Mouse (Mus musculus) thymus, postnatal 25 days (tissue): ENCODE data around the gene Trip12.

ENCODE experiments used
- DNase-seq: peaks from one replicate; pipeline ENCODE4 v3.0.0; 2022

The Trip12 gene

DNA sequence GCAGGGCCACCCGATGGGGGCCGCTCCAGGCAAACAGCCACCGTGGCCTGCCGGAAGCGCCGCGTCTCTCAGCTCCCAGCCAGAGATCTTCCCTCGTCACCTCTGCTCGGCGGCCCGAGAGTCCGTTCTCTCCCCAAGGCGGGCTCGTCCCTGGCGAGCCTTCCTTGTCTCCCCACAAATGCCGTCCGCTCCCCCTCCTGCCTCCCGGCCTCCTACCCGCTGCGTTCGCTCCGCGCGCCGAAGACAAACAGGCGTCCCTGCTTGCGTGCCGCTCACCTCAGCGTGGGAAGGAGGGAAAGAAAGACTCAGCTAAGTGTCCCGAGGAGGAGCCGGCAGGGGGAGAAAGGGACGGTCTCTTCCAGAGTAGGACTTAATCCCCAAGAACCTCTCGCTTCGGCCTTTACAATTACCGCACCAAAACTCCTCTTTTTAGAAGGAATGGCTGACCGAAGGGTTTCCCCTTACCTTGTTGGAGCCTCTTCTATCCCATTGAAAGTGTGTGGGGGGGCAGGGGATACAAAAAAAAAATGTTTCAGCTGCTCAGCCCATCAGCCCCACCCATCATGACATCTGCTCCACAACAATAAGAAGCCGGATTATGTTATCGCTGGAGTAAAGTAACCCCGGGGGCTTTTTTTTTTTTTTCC lies at the start of gene Trip12:
Trip12 (minus strand) TSS at position 499 of the 647 bp plus-strand sequence.
- DNase-seq: no peak

DNA sequence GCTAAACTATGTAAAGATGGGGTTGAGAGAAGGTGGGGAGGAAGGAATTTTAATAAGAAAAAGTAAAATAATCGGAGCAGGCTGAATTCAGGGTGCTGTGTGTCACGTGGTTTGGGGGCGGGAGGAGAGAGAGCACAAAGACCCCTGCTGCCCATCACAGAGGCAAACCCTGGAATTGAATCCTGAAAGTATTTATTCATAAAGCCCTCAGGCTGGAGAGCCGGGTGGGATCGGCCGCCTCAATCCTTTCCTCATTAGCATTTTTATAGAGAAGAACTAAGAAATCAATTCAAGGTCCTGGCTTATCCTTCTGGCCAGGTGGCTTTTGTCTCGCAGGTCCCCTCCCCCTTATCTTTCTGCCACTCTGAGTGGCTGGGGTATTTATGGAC lies 49.7 kb upstream of the Trip12 start:
- DNase-seq: no peak

DNA sequence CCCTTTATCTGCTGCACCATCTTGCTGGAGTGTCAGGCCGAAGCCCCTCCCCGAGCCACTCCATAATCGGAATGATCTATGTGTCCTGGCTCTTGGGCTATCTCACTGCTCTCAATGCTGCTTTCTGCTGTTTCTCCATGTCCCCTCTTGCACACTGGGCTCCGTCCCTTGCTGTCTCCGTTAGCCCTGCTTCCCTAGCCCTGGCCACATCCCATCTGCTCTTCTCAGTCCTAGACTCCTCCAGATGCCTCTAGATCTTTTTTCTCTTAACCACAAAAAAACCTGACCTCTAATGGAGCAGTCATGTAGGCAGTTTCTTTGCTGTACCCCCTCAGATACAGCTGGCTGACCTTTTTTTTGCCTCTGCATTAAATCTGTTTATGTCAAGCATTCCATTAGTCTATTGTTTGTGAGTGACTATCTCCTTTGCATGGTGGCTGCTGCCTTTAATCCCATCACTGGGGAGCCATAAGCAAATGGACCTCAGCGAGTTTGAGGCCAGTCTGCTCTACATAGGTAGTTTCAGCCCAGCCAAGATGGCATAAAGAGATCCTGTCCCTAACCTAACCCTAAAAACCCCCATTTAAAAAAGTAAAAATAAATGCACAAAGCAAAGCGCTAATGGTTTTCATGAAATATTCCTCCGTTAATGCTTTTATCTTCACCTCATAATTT lies 49.2 kb upstream of the Trip12 start:
- DNase-seq: no peak

DNA sequence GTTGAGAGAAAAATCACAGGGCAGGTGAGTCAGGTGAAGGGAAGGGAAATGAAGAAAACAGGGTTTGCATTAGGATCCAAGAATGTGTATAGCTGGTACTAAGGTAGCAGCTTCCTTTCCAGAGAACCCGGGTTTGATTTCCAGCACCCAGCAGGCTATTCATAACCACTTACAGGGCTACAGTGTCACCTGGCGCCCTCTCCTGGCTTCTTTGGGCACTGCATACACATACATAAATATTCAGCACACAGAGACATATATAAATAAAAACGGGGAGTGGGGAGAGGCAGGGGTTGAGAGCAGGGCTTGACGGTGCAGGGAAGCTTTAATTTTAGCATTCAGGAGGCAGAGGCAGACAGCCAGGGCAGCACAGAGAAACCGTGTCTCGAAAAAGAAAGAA lies 45.6 kb upstream of the Trip12 start:
- DNase-seq: peak; percentile 6

DNA sequence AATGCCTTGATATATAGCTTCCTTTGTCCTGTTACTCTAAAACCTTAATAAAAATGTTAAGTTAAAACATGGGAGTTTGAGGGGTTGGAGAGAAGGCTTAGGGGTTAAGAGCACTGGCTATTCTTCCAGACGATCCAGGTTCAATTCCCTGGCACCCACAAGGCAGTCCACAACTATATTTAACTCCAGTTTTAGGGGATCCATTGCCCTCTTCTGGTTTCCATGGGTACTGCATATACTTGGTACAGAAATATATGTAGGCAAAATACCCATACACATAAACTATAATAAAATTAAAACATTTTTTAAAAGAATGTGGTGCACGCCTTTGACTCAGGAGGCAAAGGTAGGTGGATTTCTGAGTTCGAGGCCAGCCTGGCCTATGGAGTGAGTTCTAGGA lies 44.9 kb upstream of the Trip12 start:
- no peak for DNase-seq

DNA sequence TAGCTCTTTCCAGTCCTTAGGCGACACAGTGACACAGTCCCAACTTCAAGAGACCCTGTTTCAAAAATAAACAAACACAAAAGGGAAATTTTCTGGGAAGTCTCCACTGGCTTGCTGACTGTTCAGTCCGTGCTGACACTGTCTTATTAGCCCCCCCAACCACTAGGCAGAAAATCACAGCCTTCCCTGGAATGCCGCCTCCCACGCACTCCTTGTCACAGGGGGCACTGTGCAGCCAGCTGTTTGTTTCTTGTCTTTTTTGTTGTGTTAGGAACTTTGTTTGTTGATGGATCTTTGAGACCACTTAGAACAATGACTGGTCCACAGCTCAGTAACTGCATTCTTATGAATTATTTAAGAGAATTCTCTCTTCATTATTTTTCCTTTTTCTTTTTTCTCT lies 43.6 kb upstream of the Trip12 start:
- DNase-seq: no peak

DNA sequence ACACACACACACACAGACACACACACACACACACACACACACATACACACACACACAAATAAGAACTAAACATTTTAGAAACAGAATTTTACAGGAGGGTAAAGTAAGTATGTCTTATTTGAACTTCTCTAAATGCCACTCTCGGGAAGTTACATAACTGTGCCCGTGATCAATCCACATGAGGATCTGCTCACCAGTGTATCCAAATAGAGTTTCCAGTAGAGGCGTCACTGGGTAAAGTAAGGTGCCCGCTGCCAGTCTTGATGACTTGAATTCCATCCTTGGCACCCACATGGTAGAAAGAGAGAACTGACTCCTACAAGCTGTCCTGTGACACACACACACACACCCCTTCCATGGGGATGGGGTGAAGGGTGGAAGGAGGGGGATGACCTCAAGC lies 42.6 kb upstream of the Trip12 start:
- no peak for DNase-seq

DNA sequence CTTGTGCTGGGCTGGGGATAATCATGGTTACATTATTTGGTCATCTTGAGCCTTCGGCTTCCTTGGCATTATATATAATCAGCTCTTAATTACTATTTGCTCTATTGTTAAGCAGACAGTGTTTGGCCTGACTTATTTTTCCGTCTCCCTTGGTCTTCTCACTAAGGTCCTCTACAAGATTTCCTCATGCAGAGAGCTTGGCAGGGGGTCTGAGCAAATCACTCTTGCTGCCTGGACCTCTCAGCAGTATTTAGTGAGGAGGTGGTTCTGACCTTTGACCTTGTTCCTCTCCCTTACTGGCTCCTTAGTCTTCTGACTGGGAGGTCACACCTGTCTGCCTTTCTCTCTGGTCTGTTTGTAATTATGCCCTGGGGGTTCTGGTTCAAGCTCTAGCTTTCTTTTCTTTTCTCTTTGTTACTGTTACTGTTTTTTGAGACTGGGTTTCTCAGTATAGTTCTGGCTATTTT lies 41.8 kb upstream of the Trip12 start:
- DNase-seq: no peak

DNA sequence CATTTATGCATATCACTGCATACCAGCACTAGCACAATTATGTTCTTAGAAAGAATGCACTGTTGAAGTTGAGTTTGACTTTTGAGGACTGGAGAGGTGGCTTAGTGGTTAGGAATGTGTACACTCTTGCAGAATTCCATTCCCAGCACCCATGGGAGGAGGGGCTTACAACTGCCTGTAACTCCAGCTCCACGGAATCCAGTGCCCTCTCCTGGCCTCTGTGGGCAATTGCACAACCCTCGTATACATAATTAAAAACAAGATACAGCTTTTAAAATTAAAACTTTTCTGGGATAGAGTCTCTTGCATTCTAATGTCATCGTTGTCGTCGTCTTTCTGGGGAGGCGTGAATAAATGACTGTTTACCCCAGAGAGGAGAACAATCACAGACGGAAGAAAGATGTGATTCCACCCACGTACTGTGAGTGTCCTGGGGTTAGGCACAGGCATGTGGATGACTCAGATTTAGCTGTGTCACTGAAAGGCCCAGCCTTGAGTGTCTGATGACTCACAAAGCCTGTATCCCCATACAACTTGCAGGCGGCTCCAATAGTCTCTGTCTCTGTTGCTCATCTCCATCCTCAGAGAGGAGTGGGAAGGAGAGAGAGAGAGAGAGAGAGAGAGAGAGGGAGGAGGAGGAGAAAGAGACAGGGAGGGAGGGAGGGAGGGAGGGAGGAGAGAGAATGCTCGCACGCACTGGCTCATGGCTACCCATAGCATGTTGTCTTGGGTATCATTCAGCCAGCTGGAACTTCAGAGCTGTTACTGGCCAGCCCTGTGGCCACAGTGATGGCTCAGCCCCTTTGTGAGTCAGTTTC lies 41.1 kb upstream of the Trip12 start:
- no peak for DNase-seq

DNA sequence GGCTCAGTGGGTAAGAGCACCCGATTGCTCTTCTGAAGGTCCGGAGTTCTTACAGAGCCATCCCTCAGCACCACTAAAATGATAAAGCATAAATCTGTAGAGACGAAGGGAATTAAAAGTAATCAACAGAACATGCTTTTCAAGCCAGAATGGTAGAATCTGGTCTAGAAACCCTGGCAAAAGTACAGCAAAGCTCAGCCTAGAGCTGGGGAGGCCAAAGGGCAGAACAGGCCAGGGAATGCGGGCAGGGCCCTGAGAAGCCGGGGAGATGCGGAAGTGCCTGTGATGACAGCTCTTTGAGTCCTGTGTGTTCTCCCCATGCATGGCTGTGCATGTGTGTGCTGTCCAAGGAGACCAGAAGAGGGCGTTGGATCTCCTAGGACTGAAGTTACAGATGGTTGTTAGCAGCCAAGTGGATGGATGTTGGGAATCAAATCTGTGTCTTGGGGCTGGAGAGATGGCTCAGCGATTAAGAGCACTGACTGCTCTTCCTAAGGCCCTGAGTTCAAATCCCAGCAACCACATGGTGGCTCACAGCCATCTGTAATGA lies 39.3 kb upstream of the Trip12 start:
- DNase-seq: no peak

DNA sequence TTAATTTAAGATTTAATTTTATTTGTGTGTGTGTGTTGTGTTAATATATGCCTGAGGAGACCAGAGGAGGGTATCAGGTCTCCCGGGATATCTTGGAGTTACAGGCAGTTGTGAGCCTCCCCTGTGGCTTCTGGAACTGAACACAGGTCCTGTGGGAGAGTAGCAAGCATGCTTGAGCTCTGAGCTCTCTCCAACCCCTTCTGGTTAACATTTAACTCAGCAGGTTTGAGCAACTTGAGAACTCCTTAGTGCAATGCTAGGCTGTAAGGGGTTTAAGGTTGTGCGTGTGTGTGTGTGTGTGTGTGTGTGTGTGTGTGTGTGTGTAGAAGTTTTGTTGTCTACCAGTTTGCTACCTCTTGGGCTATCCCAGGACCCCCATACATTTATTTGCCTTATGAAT lies 37.3 kb upstream of the Trip12 start:
- no peak for DNase-seq

DNA sequence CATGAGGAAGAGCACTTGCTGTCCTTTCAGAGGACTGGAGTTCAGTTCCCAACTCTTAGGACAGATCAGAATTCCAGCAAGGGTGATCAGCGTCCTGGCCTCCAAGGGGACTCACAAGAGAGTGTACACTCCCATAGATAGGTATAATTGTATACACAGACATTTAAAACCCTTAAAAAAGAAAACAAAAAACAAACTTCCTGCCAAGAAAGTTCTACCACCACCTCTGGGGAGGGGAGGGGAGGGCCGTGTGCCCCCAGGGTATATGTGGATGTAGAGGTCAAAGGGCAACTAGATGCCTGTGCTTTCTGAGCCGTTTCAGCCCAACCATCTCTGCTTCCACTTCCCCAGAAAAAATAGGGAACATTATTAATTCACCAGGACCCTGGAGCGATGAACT lies 32.6 kb upstream of the Trip12 start:
- DNase-seq: no peak

DNA sequence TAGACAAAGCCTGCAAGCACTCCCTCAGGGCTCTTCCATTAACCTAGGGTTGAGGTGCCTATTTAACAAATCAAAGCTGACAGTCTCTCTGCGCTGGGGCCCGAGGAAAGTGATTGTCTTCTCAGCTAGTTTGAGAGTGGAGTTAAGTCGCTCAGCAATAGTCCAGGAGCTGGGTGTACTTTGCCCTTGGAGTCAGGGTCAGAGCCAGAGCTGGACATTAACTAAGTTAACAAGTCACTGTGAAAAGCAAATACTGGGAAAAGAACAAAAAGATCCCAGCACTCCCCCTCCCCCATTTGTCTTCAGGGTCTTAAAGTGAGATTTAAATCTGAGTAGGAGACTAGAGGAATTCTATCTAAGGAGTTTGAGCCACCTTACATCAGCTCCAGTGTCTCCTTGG lies 31.8 kb upstream of the Trip12 start:
- no peak for DNase-seq

DNA sequence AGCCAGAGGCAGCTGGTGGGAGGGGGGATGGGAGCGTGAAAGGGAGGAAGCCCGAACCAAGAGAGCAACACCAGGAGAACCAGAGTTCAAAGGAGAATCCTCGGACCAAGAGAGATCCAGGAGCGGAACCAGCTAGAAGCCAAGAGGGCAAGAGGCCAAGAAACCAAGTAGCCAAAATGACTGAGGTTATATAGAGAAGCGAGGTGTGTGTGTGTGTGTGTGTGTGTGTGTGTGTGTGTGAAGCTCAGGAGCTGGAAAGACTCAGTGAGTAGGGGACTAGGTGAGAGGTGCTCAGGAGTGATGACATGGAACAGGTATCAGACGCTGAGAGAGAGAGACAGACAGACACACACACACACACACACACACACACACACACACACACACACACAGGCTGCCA lies 30.8 kb upstream of the Trip12 start:
- DNase-seq: no peak

DNA sequence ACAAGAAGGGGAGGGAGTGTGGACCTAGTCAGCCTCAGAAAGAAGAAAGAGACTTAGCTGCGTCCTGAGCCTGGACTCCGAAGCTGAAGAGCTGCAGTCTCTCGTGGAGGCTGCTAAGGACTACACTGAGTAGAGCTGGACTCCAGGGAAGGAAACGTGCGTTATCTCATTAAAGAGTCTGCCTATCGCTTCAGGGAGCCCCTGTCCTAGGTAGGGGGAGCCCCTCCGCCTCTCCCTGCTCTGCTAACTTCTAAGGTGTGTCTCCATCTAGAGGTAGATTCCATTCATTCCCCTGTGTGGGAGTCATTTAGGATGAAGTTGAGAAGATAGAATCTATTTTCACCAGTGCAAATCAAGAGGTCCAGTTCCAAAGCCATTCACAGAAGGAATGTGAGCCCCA lies 29.2 kb upstream of the Trip12 start:
- DNase-seq: no peak

DNA sequence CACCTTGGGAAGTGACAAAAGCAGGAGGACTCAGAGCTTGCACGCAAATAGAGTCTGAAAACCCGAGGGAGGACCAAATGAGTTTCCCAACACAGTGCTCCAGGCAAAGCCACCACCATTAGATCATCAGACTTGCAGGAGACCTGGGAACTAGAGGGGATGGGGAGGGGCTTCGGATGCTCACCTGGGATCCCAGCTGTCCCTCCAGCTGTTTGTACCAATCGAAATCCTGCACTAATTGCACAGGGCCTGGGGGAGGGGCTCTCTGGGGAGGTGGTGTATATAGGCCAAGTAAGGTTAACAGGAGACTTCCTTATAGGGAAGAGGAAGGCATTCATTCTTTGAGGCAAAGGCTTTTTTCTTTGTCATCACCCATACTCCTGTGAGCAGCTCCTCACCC lies 28.5 kb upstream of the Trip12 start:
- no peak for DNase-seq

DNA sequence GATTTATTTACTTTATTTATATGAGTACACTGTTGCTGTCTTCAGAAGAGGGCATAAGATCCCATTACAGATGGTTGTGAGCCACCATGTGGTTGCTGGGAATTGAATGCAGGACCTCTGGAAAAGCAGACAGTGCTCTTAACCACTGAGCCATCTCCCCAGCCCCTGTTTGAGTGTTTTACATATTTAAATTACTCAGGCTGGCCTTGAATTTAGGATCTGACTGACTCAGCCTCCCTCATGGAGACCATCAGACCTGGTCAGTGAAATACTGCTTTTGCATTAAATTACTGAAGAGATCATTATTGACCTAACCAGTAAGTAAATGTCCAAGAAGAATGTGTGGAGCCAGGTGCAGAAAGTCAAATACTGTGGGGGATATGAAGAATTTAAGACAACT lies 28.0 kb upstream of the Trip12 start:
- DNase-seq: no peak

DNA sequence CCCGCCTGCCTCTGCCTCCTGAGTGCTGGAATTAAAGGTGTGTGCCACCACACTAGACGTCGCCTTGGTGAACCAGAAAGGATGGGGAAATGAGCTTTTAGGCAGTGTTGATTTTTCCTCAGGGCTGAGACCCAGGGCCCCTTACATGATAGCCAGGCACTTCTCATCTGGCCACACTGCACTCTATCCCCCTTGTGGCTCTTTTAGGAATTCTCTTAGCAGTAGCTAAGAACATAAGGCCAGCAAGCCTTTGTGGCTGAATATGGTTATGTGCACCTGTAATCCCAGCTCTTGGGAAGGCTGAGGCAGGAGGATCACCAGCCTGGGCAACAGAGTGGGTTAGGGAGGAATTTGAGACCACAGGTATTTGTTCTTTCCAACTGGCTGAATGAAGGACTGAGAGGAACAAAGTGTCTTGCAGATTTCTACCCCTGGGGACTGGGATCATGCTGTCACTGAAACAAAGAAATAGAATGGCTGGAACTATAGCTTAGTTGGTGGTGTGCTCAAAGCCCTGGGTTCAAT lies 26.5 kb upstream of the Trip12 start:
- DNase-seq: no peak

DNA sequence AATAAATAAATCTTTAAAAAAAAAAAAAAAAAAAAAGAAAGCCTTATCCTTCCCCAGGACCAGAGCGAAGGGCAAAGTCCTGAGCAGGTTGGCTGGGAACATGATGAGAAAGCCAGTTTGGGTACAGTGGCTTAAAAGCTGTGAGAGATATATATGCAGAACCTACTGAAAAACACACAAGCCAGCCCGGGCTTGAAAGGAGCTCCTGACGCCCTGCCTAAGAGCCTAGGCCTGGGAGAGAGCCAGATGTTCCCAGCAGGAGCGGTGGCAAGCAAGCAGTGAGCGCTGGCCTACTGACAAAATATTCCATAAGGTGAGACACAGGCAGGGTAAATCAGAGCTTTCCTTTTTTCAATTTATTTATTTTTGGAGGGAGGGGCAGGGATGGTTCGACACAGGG lies 25.9 kb upstream of the Trip12 start:
- DNase-seq: no peak

DNA sequence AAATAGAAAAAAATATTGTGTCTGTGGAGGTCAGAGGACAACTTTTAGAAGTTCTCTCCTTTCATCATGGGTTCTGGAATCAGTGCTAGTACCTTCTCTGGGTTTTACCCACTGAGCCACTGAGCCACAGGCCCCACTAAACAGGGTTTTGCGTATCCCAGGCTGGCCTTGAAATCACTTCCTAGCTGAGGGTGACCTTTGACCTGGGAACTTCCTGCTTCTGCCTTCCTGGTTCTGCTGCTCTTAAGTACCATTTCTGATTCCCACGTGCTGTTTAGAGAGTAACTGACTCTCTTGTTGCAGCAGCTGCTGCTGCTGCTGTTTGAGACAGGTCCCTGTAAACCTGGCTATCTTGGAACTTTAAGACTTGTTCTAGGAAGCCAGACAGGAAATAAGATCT lies 24.3 kb upstream of the Trip12 start:
- no peak for DNase-seq

DNA sequence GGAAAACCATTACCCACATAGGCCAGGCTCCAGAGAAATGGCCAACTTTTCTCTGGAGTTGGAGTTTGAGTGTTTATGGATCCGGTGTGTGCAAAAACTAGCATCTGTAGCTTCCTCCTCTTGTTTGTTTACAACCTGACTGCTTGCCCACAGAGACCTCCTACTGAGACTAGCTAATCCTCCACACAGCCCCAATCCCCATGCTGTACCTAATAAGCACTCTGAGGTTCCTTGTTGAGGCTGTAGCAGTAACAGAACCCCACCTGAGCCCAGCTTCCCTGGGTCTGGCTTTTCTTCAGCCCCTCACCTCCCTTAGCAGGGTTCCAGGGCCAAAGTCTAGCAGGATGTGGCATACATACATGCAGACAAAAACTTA lies 20.9 kb upstream of the Trip12 start:
- no peak for DNase-seq

DNA sequence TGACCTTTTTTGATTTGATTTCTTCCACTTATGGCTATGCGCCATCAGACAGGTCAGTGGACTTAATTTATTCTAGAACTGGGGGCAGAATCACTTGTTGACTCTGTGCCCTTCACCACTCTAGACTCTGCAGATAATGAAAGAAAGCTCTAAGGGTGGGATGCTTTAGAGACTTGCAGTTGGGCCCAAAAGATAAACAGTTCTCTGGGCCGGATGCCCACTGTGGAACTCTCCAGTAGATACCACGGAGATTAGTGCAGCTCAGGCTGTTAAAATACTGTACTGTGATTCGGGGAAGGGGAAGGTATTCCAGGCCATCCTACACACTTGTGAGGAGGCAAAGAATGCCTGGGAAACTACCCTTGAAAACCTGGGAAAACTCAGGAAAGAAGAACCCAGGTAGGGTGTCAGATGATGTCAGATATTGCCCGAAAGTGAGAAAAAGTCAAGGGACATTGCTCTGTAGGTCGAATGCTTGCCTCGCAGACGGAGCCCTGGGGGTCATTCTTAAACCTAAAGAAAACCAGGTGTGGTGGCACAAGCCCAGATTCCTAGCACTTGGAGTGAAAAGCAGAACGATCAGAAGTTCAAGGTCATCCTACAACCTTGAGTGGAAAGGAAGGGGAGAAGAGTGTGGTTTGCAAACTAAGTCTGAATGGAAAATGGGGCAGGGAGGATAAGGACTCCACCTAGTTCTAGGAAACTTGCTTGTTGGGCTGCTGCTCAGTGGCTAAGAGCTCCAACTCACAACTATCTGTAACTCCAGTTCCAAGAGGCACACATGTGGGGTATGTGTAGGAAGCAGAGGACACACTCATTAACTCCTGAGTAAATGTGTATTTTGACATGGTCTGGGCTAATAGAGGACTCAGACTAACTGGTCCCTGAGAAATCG lies 20.3 kb upstream of the Trip12 start:
- DNase-seq: no peak

DNA sequence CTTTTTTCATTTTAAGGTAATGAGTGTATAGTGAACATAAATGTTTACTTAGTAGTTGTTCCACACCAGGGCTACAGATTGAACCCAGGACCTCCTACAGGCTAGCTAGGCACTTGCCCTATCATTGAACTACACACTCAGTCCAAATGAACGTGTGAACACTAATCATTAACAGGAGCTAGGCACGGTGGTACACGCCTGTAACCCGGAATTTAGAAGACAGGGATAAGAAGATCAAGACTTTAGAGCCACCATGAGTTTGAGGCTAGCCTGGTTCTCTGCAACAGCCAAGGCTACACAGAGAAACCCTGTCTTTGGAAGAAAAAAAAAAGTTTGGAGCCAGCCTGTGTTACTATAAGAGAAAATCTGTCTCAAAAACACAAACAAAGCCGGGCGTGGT lies 19.3 kb upstream of the Trip12 start:
- DNase-seq: no peak
